Mouse (Mus musculus): ENCODE results near the gene Mylk. TPM values are rescaled to one million over a fixed set of nuclear protein-coding genes. Genes with fewer than 3 reads are reported as not detected.
A peak's percentile ranks its signal among the peaks of the same experiment; 100 is the strongest.

The Mylk gene
- polyA plus RNA-seq, 1 experiment from 2014 or later: 562 TPM

DNA sequence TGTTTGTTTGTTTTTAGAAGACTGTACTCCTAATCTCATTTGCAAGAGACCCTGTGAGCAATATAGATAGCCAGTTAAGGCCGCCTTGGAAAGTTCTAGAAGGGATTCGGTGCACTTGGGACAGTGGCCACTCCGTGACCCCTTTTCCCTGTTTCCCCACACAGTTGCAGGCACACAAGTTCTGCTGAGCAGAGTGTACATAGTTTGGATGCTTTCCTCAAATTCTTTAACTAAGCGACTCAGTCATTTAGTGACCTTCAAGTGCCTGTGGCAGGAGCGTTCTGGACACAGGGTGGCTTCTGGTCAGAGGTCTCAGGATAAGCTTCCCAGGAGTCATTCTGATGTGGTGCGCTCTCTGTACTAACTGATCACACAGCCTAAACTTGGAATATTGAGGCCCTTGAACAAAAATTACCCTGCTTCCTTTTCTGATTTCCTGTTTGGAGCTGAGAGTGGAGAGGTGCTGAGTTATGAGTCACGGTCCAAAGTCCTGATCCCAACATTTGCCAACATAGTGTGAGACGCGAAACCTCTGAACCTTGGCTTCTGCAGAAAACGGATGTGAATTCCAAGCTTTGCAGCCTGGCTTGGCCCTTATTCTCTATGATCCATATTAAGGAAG lies 116.8 kb downstream of the Mylk start:
- peaks cover 4% of the 10 kb centered on the region; the same call in 1 of the 2 replicates for H3K4me1 ChIP-seq (replicated peaks; ENCODE audit: control insufficient read depth, insufficient read depth, low read length)
- peak; percentile 89 for ATAC-seq
- H3K4me2 ChIP-seq (replicated peaks; ENCODE audit: low read depth): no peak overlapping the region
- no peaks in the 10 kb centered on the region for H3K9me3 ChIP-seq (ENCODE audit: control insufficient read depth)
- TF ChIP-seq CTCF (IDR thresholded peaks at IDR 0.05; ENCODE audit: low read depth): no peak
- no peaks in the 10 kb centered on the region for H3K27me3 ChIP-seq (replicated peaks; ENCODE audit: control insufficient read depth, insufficient read depth, low read length)
- no peak overlapping the region for H3K9ac ChIP-seq (ENCODE audit: low read depth, low read length)
- no peak overlapping the region for H3K4me3 ChIP-seq (ENCODE audit: low read depth, low read length)
- 41% methylated on average over 10 of the region's 10 CpGs for WGBS
- no peaks in the 10 kb centered on the region for H3K36me3 ChIP-seq (ENCODE audit: control insufficient read depth, insufficient read depth)
- peak overlapping the region; percentile 54; the same call in 1 of the 2 replicates for H3K27ac ChIP-seq (ENCODE audit: low read depth, low read length)

DNA sequence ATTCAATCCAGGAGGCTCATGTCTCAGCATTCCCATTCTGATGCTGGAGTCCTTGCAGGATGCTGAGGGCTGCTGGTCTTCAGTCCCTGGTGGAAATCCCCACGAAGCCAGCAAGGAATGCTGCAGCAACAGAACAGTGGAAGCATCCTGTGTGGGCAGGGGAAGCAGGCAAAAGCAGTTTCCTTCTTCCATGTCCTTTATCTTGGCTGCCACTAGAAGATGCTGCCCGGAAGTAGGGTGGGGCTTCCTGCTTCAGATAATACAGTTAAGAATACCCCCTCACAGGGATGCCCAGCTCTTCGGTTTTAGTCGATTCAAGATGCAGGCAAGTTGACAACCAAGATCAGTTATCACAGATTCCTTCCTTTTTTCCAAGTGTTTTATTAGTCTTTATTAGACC lies 120.4 kb downstream of the Mylk start:
- Histone ChIP-seq H3K27ac (ENCODE audit: low read depth, low read length) (no peak overlapping the region), H3K9me3 (ENCODE audit: control insufficient read depth) (no peaks in the 10 kb centered on the region), H3K4me3 (ENCODE audit: low read depth, low read length) (no peak overlapping the region), H3K36me3 (ENCODE audit: control insufficient read depth, insufficient read depth) (no peaks in the 10 kb centered on the region), H3K4me2 (replicated peaks; ENCODE audit: low read depth) (no peak overlapping the region), H3K4me1 (replicated peaks; ENCODE audit: control insufficient read depth, insufficient read depth, low read length) (no peaks in the 10 kb centered on the region; the same call in 1 of the 2 replicates), H3K9ac (ENCODE audit: low read depth, low read length) (no peak overlapping the region), H3K27me3 (replicated peaks; ENCODE audit: control insufficient read depth, insufficient read depth, low read length) (no peaks in the 10 kb centered on the region)
- WGBS: 73% methylated on average over 4 of the region's 4 CpGs
- no peak for ATAC-seq
- TF ChIP-seq CTCF (IDR thresholded peaks at IDR 0.05; ENCODE audit: low read depth): no peak

DNA sequence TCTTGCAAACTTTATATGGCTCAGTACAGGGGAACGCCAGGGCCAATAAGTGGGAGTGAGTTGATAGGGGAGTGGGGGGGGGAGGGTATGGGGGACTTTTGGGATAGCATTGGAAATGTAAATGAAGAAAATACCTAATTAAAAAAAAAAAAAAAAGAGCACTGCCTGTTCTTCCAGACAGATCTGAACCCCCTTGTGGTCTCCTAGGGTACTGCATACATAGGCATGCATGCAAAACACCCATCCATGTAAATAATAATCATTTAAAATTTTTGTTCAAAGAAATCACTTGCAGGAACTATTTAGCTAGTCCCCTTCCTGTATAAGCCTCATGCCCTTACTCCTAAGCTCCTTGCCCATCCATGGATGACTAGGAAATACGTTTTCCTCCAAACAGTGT lies 122.2 kb downstream of the Mylk start:
- TF ChIP-seq CTCF (IDR thresholded peaks at IDR 0.05; ENCODE audit: low read depth): peak; percentile 49
- WGBS: 96% methylated on average over 2 of the region's 2 CpGs
- no peak for ATAC-seq
- Histone ChIP-seq H3K27ac (ENCODE audit: low read depth, low read length) (no peak overlapping the region), H3K4me2 (replicated peaks; ENCODE audit: low read depth) (no peak overlapping the region), H3K9me3 (ENCODE audit: control insufficient read depth) (no peaks in the 10 kb centered on the region), H3K9ac (ENCODE audit: low read depth, low read length) (no peak overlapping the region), H3K27me3 (replicated peaks; ENCODE audit: control insufficient read depth, insufficient read depth, low read length) (no peaks in the 10 kb centered on the region), H3K4me3 (ENCODE audit: low read depth, low read length) (no peak overlapping the region), H3K36me3 (ENCODE audit: control insufficient read depth, insufficient read depth) (no peaks in the 10 kb centered on the region), H3K4me1 (replicated peaks; ENCODE audit: control insufficient read depth, insufficient read depth, low read length) (no peaks in the 10 kb centered on the region; the same call in 1 of the 2 replicates)

DNA sequence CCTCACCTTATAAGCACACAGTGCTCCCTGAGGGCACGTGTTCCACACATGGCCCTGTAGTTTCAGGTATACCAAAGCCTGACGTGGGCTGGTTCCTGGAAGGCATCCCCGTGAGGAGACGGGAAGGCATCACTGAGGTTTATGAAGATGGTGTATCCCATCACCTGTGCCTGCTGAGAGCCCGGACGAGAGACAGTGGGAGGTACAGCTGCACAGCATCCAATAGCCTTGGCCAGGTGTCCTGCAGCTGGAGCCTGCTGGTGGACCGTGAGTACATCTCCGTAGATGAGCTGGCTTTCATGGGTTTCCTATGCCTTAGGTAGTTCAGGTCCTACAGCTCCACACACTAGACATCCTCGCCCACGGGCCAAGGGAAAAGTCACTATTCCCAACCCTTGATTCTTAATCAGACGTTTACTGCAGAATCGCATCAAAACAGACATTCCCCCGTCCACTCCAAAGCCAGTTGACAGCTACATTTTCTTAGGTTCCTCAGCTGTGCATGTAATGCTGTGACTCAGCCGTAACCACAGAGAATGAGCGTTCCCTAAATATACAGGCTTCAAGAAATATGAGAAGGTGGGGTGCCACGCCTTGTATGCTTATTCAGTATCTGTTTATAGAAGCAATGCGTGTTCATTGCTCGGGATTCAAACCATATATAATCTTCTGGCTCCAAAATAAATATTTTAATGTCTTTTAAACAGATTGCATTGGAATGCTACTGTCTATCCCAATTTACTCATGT lies 135.2 kb downstream of the Mylk start:
- H3K9ac ChIP-seq (ENCODE audit: low read depth, low read length): no peak overlapping the region
- WGBS: 68% methylated on average over 18 of the region's 18 CpGs
- no peak for ATAC-seq
- no peaks in the 10 kb centered on the region for H3K36me3 ChIP-seq (ENCODE audit: control insufficient read depth, insufficient read depth)
- no peak for TF ChIP-seq CTCF (IDR thresholded peaks at IDR 0.05; ENCODE audit: low read depth)
- H3K27me3 ChIP-seq (replicated peaks; ENCODE audit: control insufficient read depth, insufficient read depth, low read length): no peaks in the 10 kb centered on the region
- H3K27ac ChIP-seq (ENCODE audit: low read depth, low read length): no peak overlapping the region
- no peak overlapping the region for H3K4me3 ChIP-seq (ENCODE audit: low read depth, low read length)
- H3K4me2 ChIP-seq (replicated peaks; ENCODE audit: low read depth): no peak overlapping the region
- H3K9me3 ChIP-seq (ENCODE audit: control insufficient read depth): no peaks in the 10 kb centered on the region
- H3K4me1 ChIP-seq (replicated peaks; ENCODE audit: control insufficient read depth, insufficient read depth, low read length): no peaks in the 10 kb centered on the region

DNA sequence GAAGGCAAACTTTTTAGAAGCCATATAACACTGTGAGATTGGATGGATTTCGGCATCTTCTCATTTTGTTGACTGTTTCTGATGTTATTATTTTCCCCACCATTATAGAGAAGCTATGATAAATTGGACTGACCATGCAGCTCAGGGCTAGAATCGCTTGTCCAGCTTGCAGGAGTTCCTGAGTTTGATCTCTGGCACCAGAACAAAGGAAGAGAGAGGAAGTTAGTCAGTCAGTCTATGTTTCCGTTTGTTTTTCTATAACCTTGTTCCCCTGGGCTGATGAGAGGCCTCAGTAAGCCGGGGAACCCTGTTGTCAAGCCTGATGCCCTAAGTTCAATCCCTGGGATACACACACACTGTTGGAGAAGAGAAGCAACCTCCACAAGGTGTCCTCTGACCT lies 135.8 kb downstream of the Mylk start:
- no peaks in the 10 kb centered on the region for H3K4me1 ChIP-seq (replicated peaks; ENCODE audit: control insufficient read depth, insufficient read depth, low read length)
- 47% methylated on average over 4 of the region's 4 CpGs for WGBS
- H3K27ac ChIP-seq (ENCODE audit: low read depth, low read length): no peak overlapping the region
- no peak overlapping the region for H3K9ac ChIP-seq (ENCODE audit: low read depth, low read length)
- no peaks in the 10 kb centered on the region for H3K9me3 ChIP-seq (ENCODE audit: control insufficient read depth)
- no peak overlapping the region for H3K4me3 ChIP-seq (ENCODE audit: low read depth, low read length)
- TF ChIP-seq CTCF (IDR thresholded peaks at IDR 0.05; ENCODE audit: low read depth): no peak
- no peaks in the 10 kb centered on the region for H3K36me3 ChIP-seq (ENCODE audit: control insufficient read depth, insufficient read depth)
- H3K27me3 ChIP-seq (replicated peaks; ENCODE audit: control insufficient read depth, insufficient read depth, low read length): no peaks in the 10 kb centered on the region
- no peak for ATAC-seq
- H3K4me2 ChIP-seq (replicated peaks; ENCODE audit: low read depth): no peak overlapping the region

DNA sequence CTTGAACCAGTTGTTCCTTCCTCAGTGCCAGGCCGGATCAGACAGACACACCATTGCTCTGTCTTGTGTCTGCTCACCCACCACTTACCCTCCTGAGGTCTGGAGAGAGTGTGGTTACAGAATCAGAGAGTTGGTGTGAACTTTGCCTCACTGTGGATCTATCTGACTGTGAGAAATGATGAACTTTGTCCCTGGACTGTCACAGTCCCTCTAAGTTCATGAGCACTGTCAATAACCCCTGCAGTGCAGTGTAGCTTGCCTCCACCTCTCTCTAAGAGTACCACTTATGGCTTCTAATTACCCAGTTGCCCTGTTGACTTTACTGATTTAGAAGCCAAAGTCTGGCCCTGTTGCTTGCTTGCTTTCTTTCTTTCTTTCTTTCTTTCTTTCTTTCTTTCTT lies 142.0 kb downstream of the Mylk start:
- no peak overlapping the region for H3K4me2 ChIP-seq (replicated peaks; ENCODE audit: low read depth)
- no peak for TF ChIP-seq CTCF (IDR thresholded peaks at IDR 0.05; ENCODE audit: low read depth)
- WGBS: 77% methylated on average over 1 of the region's 1 CpGs
- no peak overlapping the region for H3K4me3 ChIP-seq (ENCODE audit: low read depth, low read length)
- H3K9ac ChIP-seq (ENCODE audit: low read depth, low read length): no peak overlapping the region
- H3K27ac ChIP-seq (ENCODE audit: low read depth, low read length): no peak overlapping the region
- ATAC-seq: no peak; the same call in 1 of the 2 replicates
- H3K4me1 ChIP-seq (replicated peaks; ENCODE audit: control insufficient read depth, insufficient read depth, low read length): no peaks in the 10 kb centered on the region
- no peaks in the 10 kb centered on the region for H3K36me3 ChIP-seq (ENCODE audit: control insufficient read depth, insufficient read depth)
- H3K9me3 ChIP-seq (ENCODE audit: control insufficient read depth): no peaks in the 10 kb centered on the region
- no peaks in the 10 kb centered on the region for H3K27me3 ChIP-seq (replicated peaks; ENCODE audit: control insufficient read depth, insufficient read depth, low read length)

Measured in intestine, postnatal 0 days (tissue).